Mouse (Mus musculus) kidney, embryonic 14.5 days (tissue): ENCODE results near the gene Olfr1505. TPM values are rescaled to one million over a fixed set of nuclear protein-coding genes. Genes with fewer than 3 reads are reported as not detected.

Experiments
- ATAC-seq: fragments of 200-750 bp; cut with Nextera tagmentation; 2 replicates; pipeline ENCODE4 v1.8.0; 2017; ENCODE audit warnings: moderate number of reproducible peaks, mild to moderate bottlenecking, moderate TSS enrichment, moderate library complexity; ENCODE audit not compliant: low FRiP score, low TSS enrichment
- H3K27ac ChIP-seq: fragments of 300-500 bp; sonication (generic); 2 replicates; pipeline ENCODE4 v1.5.1; 2014; ENCODE audit warnings: low read depth, mild to moderate bottlenecking, low read length, moderate library complexity, mixed read lengths
- H3K27me3 ChIP-seq: fragments of 300-500 bp; sonication (generic); 2 replicates; pipeline ENCODE4 v1.6.1; 2014; ENCODE audit warnings: mild to moderate bottlenecking, low read length; ENCODE audit not compliant: control insufficient read depth, insufficient read depth
- H3K36me3 ChIP-seq: fragments of 300-500 bp; sonication (generic); 2 replicates; pipeline ENCODE4 v1.6.1; 2014; ENCODE audit warnings: low read length, mixed read lengths; ENCODE audit not compliant: control insufficient read depth, insufficient read depth
- H3K4me1 ChIP-seq: fragments of 300-500 bp; sonication (generic); 2 replicates; pipeline ENCODE4 v1.6.1; 2014; ENCODE audit warnings: low read length, mixed read lengths; ENCODE audit not compliant: control insufficient read depth, insufficient read depth
- H3K4me2 ChIP-seq: fragments of 300-500 bp; sonication (generic); replicated peaks from 2 replicates; pipeline ENCODE4 v1.6.1; 2014; ENCODE audit warnings: low read depth, mild to moderate bottlenecking, low read length
- H3K4me3 ChIP-seq: fragments of 300-500 bp; sonication (generic); 2 replicates; pipeline ENCODE4 v1.5.1; 2014; ENCODE audit warnings: mild to moderate bottlenecking, low read length
- H3K9ac ChIP-seq: fragments of 300-500 bp; sonication (generic); 2 replicates; pipeline ENCODE4 v1.6.1; 2014; ENCODE audit warnings: low read depth, mild to moderate bottlenecking, low read length, moderate library complexity
- H3K9me3 ChIP-seq: fragments of 300-500 bp; sonication (generic); 2 replicates; pipeline ENCODE4 v1.6.1; 2016; ENCODE audit warnings: low read length; ENCODE audit not compliant: control insufficient read depth
- WGBS: fragments of 180-500 bp; shearing (Covaris S2); extraction: QIAGEN DNeasy Blood & Tissue Kit; methylation state at CpG from one replicate; pipeline ENCODE4 v1.1.7; 2014; 5-methylcytosine and 5-hydroxymethylcytosine counted together
- polyA plus RNA-seq: library from polyadenylated mRNA; unstranded; fragments of >200 nt; fragmentation: Nextera tagmentation; extraction: Ambion mirVana; gene quantifications from 2 replicates; pipeline ENCODE4 v1.2.1, GENCODE M21; 2014

The Olfr1505 gene
- not detected in 2 replicates for polyA plus RNA-seq

- Histone ChIP-seq H3K36me3 (no peaks in the 10 kb centered on the region), H3K4me1 (no peaks in the 10 kb centered on the region), H3K9ac (no peak within 1 kb of the TSS), H3K4me2 (no peak within 1 kb of the TSS), H3K27me3 (no peaks in the 10 kb centered on the region), H3K27ac (no peak within 1 kb of the TSS), H3K9me3 (no peaks in the 10 kb centered on the region), H3K4me3 (no peak within 1 kb of the TSS)
- 68% methylated on average over 2 of the region's 2 CpGs for WGBS
- no peak for ATAC-seq
These were observed at the start of gene Olfr1505 for GRCm38 (mm10) chr19:13913230-13913629. Gene Olfr1505 (plus strand): TSS chr19:13913530.

- Histone ChIP-seq H3K27ac (no peak within 1 kb of the TSS), H3K36me3 (no peaks in the 10 kb centered on the region), H3K4me1 (no peaks in the 10 kb centered on the region), H3K27me3 (no peaks in the 10 kb centered on the region), H3K4me3 (no peak within 1 kb of the TSS), H3K9ac (no peak within 1 kb of the TSS), H3K4me2 (no peak within 1 kb of the TSS), H3K9me3 (no peaks in the 10 kb centered on the region)
- ATAC-seq = no peak
- 69% methylated on average over 1 of the region's 1 CpGs for WGBS
These were observed 15.5 kb upstream of the Olfr1505 start, which contains the start of gene Olfr1504 for GRCm38 (mm10) chr19:13897828-13898227. Gene Olfr1504 (minus strand): TSS chr19:13897928.

Other genes with a start within 250 kb of the Olfr1505 start
- not detected in 2 replicates for gene Olfr1491, start 216.3 kb upstream of the Olfr1505 start, polyA plus RNA-seq
- gene Olfr1493-ps1, start 190.3 kb upstream of the Olfr1505 start, polyA plus RNA-seq = not detected in 2 replicates
- gene Olfr1494, start 173.8 kb upstream of the Olfr1505 start, polyA plus RNA-seq = not detected in 2 replicates
- not detected in 2 replicates for gene Olfr1495, start 148.9 kb upstream of the Olfr1505 start, polyA plus RNA-seq
- not detected in 2 replicates for gene Olfr1496, start 135.7 kb upstream of the Olfr1505 start, polyA plus RNA-seq
- gene Olfr1497, start 115.3 kb upstream of the Olfr1505 start, polyA plus RNA-seq = not detected in 2 replicates
- not detected in 2 replicates for gene Olfr1499, start 94.1 kb upstream of the Olfr1505 start, polyA plus RNA-seq
- not detected in 2 replicates for gene Olfr1500, start 83.0 kb upstream of the Olfr1505 start, polyA plus RNA-seq
- gene Olfr1501, start 62.8 kb upstream of the Olfr1505 start, polyA plus RNA-seq = not detected in 2 replicates
- gene Olfr1502, start 51.7 kb upstream of the Olfr1505 start, polyA plus RNA-seq = not detected in 2 replicates
- not detected in 2 replicates for gene Olfr1504, start 15.6 kb upstream of the Olfr1505 start, polyA plus RNA-seq